Mouse (Mus musculus) liver, adult 2 months (tissue): ENCODE results near the gene Cmtm8.

ENCODE experiments used
- CTCF ChIP-seq: fragments of 200-500 bp; IDR thresholded peaks from 2 replicates; pipeline ENCODE4 v1.5.1; 2011; ENCODE audit warnings: low read depth, low read length, control low read depth
- POLR2A ChIP-seq: fragments of 200-500 bp; IDR thresholded peaks from 2 replicates; pipeline ENCODE4 v1.6.1; 2011; ENCODE audit warnings: low read length, control low read depth; ENCODE audit not compliant: insufficient read depth; ENCODE audit errors: extremely low read depth

DNA sequence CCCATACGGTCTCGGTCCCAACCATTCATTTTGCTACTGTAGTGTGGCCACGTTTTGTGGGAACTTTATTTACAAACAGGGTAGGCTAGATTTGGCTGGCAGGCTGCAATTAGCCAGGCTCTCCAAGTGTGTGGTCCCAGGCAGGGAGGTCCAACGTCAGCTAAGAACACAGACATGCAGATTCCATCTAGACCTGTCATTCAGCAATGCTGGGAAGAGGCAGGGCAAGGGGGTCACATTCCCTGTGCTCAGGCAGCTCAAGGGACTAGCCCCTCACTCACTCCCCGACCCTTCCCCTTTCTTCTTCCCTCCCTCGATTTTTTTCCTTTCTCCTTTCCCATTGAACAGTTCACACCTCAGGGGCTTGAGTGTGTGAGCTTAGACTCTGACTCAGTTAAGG is 45.1 kb downstream of the Cmtm8 start:
- TF ChIP-seq CTCF = no peak
- no peak for TF ChIP-seq POLR2A
